Mouse (Mus musculus) T-helper 1 cell (primary cell): Measurements from ENCODE around the gene Olfr970.
"Not testable (repeated sequence)": the region's sequence is repeated elsewhere in the genome, so short reads cannot be mapped to it uniquely, and the experiment has no call there.

ENCODE experiments used
- in situ Hi-C: fragments of 300-600 bp; cut with MboI, MseI; formaldehyde crosslinking; loops from one replicate; pipeline ENCODE4 v1.15.1; 2025; ENCODE audit warnings: high pct_unique_total_duplicates

The Olfr970 gene

GRCm38 (mm10) chr9:39808560-39808959, at the start of gene Olfr970:
Gene Olfr970 (plus strand): TSS chr9:39808860.
- in situ Hi-C loops, result no loop called here

- in situ Hi-C loops, result no loop called here
Measured at GRCm38 (mm10) chr9:39783153-39783552, 25.5 kb upstream of the Olfr970 start, which contains the start of gene Olfr968. Gene Olfr968 (minus strand): TSS chr9:39783253.

GRCm38 (mm10) chr9:39790558-39790957, 18.1 kb upstream of the Olfr970 start, which contains the start of gene Olfr969:
Gene Olfr969 (plus strand): TSS chr9:39790945.
- in situ Hi-C loops, result no loop called here

GRCm38 (mm10) chr9:39836576-39836975, 27.9 kb downstream of the Olfr970 start, which contains the start of gene Olfr971:
Gene Olfr971 (plus strand): TSS chr9:39836876.
- in situ Hi-C loops, result not testable (repeated sequence)

- in situ Hi-C loops, result loop anchor here (5.0 kb wide), 1 partner anchor 46 kb away; no protein-coding TSS in a partner anchor
Measured at GRCm38 (mm10) chr9:39866122-39866521, 57.5 kb downstream of the Olfr970 start, which contains the start of gene Olfr972. Gene Olfr972 (plus strand): TSS chr9:39866422.
